8 mouse cellular contexts compared by ENCODE assay signal in genomic region chr2:34107566-34108303, GRCm38 (mm10).
A peak's percentile ranks its signal among the peaks of the same experiment; 100 is the strongest.
DNase-seq lines count a peak whose midpoint lies in the region; ATAC-seq and TF ChIP-seq lines count a peak whose summit lies in the region.

No protein-coding gene starts in this region.

- 33% methylated on average over 27 of the region's 27 CpGs for WGBS in hindbrain, embryonic 14.5 days
- WGBS in limb, embryonic 14.5 days, result 19% methylated on average over 27 of the region's 27 CpGs
- 47% methylated on average over 27 of the region's 27 CpGs for WGBS in stomach, postnatal 0 days

- H3K4me3 ChIP-seq in hindbrain, embryonic 14.5 days (replicated peaks; ENCODE audit: low read length), result no peak overlapping the region
- peak overlapping the region; percentile 5; the same call in 1 of the 2 replicates for H3K4me3 ChIP-seq in limb, embryonic 14.5 days (replicated peaks; ENCODE audit: low read length)
- H3K4me3 ChIP-seq in stomach, postnatal 0 days (ENCODE audit: low read depth, low read length), result no peak overlapping the region

- peak overlapping the region; percentile 94 for H3K27ac ChIP-seq in hindbrain, embryonic 14.5 days
- H3K27ac ChIP-seq in limb, embryonic 14.5 days (replicated peaks; ENCODE audit: low read depth, low read length), result no peak overlapping the region
- no peak overlapping the region for H3K27ac ChIP-seq in stomach, postnatal 0 days (replicated peaks)

- H3K36me3 ChIP-seq in hindbrain, embryonic 14.5 days (replicated peaks; ENCODE audit: control insufficient read depth, insufficient read depth), result no peaks in the 10 kb centered on the region
- no peaks in the 10 kb centered on the region for H3K36me3 ChIP-seq in limb, embryonic 14.5 days (ENCODE audit: control insufficient read depth, insufficient read depth, low read length)
- no peaks in the 10 kb centered on the region for H3K36me3 ChIP-seq in stomach, postnatal 0 days (ENCODE audit: control insufficient read depth, insufficient read depth, low read length)

- H3K9ac ChIP-seq in hindbrain, embryonic 14.5 days, result peak overlapping the region; percentile 39
- H3K9ac ChIP-seq in limb, embryonic 14.5 days (ENCODE audit: low read depth, low read length, severe bottlenecking), result no peak overlapping the region
- no peak overlapping the region for H3K9ac ChIP-seq in stomach, postnatal 0 days (ENCODE audit: low read length)

- ATAC-seq in hindbrain, embryonic 14.5 days (ENCODE audit: low FRiP score), result peak; percentile 40; the same call in 1 of the 2 replicates
- 0 out of 2 replicates have a peak, but pooled peaks have one; percentile 63 for ATAC-seq in limb, embryonic 14.5 days (ENCODE audit: low FRiP score, low read depth)
- no peak for ATAC-seq in stomach, postnatal 0 days (ENCODE audit: low FRiP score, low TSS enrichment)

- no peak for TF ChIP-seq POLR2A in limb, embryonic 14.5 days (IDR thresholded peaks at IDR 0.05; ENCODE audit: borderline replicate concordance, extremely low read depth, insufficient read depth, insufficient read length)

- peak overlapping the region; percentile 45 for H3K4me2 ChIP-seq in hindbrain, embryonic 14.5 days (replicated peaks)
- H3K4me2 ChIP-seq in limb, embryonic 14.5 days (replicated peaks; ENCODE audit: low read depth, low read length, severe bottlenecking), result peak overlapping the region; percentile 42
- peak overlapping the region; percentile 27; the same call in 1 of the 2 replicates for H3K4me2 ChIP-seq in stomach, postnatal 0 days (replicated peaks; ENCODE audit: low read depth)

- no peaks in the 10 kb centered on the region for H3K27me3 ChIP-seq in hindbrain, embryonic 14.5 days (ENCODE audit: control insufficient read depth, insufficient read depth, low read length)
- H3K27me3 ChIP-seq in limb, embryonic 14.5 days (ENCODE audit: control insufficient read depth, insufficient read depth, low read length), result peaks cover 13% of the 10 kb centered on the region
- H3K27me3 ChIP-seq in stomach, postnatal 0 days (ENCODE audit: control insufficient read depth, insufficient read depth, low read length), result no peaks in the 10 kb centered on the region

- TF ChIP-seq CTCF in stomach, postnatal 0 days (IDR thresholded peaks at IDR 0.05; ENCODE audit: low read depth), result no peak

- H3K4me1 ChIP-seq in hindbrain, embryonic 14.5 days (replicated peaks; ENCODE audit: control insufficient read depth, insufficient read depth, low read length), result peaks cover 36% of the 10 kb centered on the region
- peaks cover 25% of the 10 kb centered on the region for H3K4me1 ChIP-seq in limb, embryonic 14.5 days (ENCODE audit: control insufficient read depth, insufficient read depth, low read length)
- H3K4me1 ChIP-seq in stomach, postnatal 0 days (replicated peaks; ENCODE audit: control insufficient read depth, insufficient read depth), result no peaks in the 10 kb centered on the region

- no peak for TF ChIP-seq EP300 in stomach, postnatal 0 days (optimal IDR thresholded peaks at IDR 0.05)

- DNase-seq in right cerebral cortex, adult 2 months (ENCODE audit: low spot score in 2 of 2), result peak; percentile 21 to 48
- DNase-seq in right cerebral cortex, adult 18-20 months, result no peak
- peak; percentile 68 for DNase-seq in hindbrain, embryonic 14.5 days (ENCODE audit: low spot score)
- peak; percentile 44 for DNase-seq in limb, embryonic 14.5 days (ENCODE audit: low spot score)
- DNase-seq in stomach, postnatal 0 days (ENCODE audit: low spot score), result no peak
- DNase-seq in Muller cell, postnatal 12 days (ENCODE audit: inconsistent ontology term), result no peak
- no peak for DNase-seq in liver
- DNase-seq in thymus, adult 18-20 months, result no peak

- no peaks in the 10 kb centered on the region for H3K9me3 ChIP-seq in hindbrain, embryonic 14.5 days (ENCODE audit: control insufficient read depth, low read length)
- H3K9me3 ChIP-seq in limb, embryonic 14.5 days (ENCODE audit: control insufficient read depth, low read length), result no peaks in the 10 kb centered on the region
- no peaks in the 10 kb centered on the region for H3K9me3 ChIP-seq in stomach, postnatal 0 days (ENCODE audit: control insufficient read depth, low read length)

Comparison
In these comparisons a context has a peak if more than half of its experiments do, and no peak if none do; other contexts are left out.
1. DNase-seq: peak in right cerebral cortex, adult 2 months (2 of 2), hindbrain, embryonic 14.5 days (single experiment) and limb, embryonic 14.5 days (single experiment); none in right cerebral cortex, adult 18-20 months (single experiment), stomach, postnatal 0 days (single experiment), Muller cell, postnatal 12 days (single experiment), liver (single experiment) and thymus, adult 18-20 months (0 of 2).
2. Peak in every context shown above with its lines, with median percentiles within 50 percentile points of each other: H3K4me2 ChIP-seq.